Mouse (Mus musculus) kidney, postnatal 10 days (tissue): ENCODE results near the gene Lsamp.

Experiments used
- DNase-seq: peaks from one replicate; pipeline ENCODE4 v3.0.0; 2021; ENCODE audit warnings: mixed read lengths

The Lsamp gene

DNA sequence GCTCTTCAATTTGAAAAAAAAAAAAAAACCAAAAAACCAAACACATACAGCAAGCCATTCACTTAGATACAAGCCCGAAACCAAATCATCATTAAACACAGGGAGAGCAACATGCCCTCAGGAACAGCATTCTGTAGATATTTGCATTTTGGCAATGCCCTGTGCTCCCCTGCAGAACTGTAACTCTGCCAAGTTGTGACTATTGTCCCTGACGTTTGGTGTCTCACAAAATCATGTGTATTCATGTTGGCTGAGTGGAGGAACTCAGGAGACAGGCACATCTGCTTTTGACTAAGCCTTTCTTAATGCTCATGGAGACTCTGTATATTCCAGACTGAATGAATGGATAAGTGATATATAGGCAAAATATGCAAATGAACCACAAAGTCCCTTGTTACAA, 724.4 kb downstream of the Lsamp start:
- DNase-seq: no peak

DNA sequence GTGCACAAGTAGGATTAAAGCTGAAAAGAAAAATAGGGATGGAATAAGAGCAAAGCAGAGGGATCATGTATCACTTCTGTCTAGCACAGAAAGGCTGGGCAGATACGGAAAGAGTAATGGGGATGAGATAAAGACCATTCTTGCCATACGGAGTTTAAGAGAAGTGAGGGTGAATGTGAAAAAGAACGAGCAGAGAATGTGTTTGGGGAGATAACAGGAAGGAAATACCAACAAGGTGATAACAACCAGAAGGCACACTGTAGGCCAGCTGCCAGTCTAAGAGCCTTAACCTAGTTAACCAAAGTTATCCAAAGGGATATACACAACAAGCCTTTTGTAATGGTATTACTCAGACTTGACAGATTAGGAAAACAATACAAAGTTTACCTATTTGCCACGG, 725.4 kb downstream of the Lsamp start:
- DNase-seq: no peak

DNA sequence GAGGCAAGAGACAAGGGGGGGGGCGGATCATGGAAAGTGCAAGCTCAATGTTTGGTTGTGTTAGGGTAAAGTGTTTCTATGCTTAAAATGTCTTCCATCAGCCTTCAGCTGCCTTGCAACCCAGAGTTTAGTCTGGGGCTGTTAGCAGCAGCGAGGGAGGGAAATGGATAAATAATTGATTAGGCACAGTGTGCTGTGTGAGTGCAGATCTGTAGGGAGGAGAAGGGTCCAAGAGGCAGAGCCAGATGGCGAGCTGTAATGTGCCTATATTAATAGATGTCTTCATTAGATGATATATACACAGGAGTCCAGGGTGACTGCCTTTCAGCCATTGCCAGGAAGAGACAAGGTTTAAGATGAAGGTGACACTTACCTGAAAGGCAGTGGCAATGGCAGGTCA, 725.9 kb downstream of the Lsamp start:
- DNase-seq: no peak

DNA sequence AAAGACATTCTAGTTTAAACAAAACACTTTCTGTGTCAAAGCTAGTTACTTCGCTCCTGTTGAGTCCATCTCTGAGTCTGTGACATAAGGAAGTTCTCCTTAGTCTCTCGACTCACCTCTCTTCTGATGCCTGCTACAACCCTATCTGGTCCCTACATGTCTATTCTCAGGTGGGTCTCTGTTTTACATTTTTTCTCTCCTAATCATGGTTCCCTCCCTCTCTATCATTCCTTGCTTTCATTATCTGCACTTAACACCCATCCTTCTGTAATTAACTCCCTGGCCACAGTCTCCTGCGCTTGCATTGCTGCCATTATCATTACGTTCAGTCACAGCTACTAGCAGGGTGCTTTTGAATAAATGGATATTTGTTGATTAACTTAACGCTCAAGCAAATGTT, 726.3 kb downstream of the Lsamp start:
- no peak for DNase-seq

DNA sequence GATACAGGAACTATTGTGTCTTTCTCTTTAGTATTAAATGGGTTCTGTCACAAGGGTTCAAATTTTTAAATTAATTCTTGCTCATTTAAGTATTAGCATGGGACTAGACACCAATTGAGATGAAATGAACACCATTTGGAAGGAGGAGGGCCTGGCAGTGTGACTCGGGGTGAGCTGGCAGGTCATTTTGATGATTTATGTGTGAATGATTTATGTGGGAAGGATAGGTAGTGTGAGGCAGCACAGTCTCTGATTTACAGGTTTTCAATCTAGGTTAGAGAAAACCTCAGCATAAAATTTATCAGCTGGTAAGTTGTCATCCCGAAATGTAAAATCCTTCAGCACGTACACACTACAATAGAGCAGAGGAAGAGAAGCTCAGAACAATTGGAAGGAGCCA, 729.6 kb downstream of the Lsamp start:
- no peak for DNase-seq

DNA sequence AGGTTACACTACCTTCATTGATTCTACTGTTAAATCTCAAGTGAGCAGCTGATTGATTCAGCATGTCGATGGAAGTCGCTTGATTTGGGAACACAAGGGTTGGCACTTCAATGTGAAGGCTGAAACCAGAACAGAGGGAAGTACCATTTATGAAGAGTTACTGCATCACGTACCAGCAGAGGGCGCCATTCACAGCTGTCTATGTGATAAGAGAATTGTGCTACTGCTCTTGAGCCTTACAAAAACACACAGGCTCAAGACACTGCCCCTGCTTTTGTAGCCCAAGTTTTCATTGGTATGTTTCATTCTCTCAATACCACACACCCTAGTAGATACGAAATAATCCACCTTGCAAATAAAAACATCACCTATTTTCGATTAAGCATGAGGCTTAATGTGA, 754.9 kb downstream of the Lsamp start:
- peak; percentile 80 for DNase-seq

DNA sequence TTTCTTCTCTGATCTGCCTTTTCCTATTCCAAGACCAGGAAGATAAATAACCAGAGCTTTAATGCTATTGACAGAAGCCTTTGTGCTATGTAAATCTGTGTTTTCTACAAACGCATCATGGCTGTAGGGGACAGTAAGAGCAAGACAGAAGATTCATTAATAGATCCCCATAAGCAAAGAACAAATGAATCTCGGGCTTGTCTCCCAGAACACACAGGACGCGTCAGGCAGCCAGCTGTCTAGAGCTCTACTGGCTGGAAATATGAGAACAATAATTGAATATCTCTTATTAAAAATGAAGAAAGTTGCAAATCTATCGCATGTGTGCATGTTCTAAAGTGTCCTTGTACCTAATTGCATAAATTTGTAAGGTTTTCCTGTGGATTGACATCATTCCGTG, 755.6 kb downstream of the Lsamp start:
- DNase-seq: no peak

DNA sequence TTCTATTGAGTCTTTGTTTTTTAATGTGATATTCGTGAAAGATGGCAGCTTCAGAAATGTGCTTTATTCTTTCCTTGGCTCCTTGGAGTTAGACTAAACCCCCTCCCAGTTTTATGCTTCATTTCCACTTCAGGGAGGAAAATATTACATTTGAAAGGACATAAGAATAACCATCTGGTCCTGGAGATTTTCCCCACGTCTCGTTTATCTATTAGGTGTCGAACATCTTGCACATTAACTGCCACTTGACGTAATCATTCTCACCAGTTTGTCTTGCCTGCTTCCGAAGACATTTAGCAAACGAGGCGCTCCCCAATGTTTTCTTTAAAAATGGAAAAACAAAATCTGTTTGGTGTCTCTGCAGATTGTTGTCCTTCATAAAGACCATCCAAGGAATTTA, 756.1 kb downstream of the Lsamp start:
- DNase-seq: no peak

DNA sequence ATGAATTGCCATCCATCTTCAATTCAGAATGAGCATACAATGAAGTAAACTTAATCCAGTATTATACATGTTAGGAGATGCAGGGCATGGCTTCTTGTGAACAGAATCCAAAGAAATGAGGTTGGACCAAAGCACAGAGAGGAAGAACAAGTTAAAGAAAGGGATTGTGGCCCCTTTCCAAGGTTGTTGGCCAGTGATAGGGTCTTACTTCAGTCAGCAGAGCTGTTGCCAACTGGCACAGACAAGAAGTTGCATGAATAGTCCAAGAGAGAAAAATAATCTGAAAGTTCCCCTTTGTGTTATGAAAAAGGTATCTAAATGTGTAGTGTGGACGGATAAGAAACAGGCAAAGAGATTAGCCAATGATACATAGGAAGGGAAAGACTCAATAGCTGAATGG, 843.0 kb downstream of the Lsamp start:
- DNase-seq: no peak

DNA sequence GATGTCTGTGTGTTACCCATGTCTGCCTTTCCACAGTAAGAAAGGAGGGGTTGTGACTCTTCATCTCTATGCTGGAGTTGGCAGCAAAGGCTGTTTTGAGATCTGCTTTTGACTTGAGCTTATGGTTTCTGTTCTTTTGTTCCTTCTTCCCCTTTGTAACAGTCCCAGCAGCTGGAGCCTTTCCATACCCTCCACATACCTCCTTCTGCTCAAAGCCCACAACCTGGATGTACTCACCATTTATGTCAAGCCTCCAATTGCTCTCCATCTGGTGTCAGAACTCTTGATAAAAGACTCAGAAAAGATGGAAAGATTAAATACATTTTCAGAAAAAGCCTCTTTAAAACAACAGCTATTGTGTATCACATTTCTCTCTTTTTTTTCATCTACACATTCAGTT, 847.4 kb downstream of the Lsamp start:
- DNase-seq: no peak

DNA sequence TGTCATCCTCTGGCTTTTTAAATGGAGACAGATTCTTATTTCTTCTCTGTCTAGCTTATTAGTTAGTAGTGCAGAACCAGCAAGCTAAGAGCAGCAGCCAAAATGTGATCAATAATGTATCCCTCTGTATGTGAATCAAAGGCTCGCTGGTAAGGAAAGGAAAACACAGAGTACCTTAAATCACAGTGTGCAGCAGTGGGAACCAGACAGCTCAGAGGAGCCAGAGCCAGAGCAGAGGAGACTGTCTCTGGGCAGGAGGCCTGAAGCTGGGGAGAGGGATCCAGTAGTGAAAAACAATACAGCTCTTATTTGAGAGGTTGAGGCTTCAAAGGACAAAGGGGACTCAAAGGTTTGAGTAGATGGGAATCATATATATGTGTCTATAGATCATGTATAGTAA, 857.6 kb downstream of the Lsamp start:
- DNase-seq: no peak

DNA sequence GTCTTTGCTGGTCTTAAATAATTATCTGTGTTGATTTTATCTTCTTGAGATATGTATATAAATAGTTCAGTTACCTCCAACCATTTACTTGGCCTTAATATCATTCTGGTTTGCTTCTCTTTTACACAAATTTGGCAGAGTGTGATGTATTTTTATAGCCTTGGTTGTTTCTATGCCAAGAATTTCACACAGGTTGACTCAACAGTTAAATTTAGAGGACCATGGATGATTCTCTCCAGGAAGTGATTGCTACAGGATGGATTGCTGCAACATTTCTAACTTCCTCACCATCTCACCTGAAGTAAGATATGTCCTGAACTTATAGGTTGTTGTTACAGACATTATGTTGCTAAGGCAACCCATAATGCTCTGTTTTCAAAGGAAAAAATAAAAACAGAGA, 882.6 kb downstream of the Lsamp start:
- DNase-seq: no peak

DNA sequence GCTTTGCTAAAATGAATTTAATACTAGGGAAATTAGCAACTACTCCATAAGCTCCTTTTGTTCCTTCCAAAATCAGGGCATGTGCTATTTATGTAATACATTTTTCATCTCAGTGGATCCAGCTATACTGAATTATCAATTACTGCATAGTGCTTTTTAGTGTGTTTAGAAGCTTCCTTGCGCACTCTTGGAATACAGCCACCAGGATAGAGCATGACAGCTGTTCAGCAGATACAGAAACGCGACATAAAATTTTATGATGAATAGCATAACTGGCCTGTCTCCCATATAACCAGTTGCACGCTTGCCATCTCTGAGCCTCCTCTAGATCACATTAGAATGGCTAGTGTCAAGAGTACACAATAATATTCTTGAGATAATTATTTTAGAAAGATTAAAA, 894.1 kb downstream of the Lsamp start:
- peak; percentile 5 for DNase-seq

DNA sequence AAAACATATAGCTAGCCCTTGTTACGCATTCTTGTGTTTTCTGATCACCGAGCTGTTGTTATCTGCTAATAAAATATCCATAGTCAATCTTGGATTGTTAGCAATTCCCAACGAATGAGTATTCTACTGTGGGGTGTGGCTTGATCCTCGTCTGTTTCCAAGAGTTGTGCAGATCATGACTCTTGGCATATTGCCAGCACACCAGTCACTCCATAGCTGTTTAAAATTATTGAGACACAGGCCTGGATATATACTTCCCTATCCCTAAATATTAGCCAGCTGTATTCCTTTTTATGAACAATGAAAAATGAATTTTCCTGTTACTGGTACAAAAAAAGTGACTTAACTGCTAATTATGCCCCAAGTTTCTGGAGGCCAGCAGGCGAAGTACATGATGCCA, 897.8 kb downstream of the Lsamp start:
- no peak for DNase-seq

DNA sequence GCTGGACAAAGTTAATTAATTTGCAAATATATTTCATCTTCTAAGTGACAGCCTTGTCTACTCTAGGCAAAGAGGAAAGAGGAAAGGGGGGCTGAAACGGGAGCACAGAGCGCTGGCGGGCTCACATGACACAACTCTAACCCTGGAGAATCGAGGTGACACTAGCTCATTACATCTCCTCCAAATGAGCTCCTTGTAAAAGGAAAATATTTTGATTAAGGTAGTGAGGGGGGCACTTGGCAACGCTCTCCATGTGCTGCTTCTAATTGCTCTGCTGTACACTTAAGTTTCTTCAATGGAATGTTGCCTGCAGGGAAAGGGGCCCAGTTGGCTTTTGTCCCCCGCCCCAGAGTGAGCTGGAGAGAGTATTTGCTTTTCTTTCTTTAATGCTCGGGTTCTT, 907.2 kb downstream of the Lsamp start:
- no peak for DNase-seq

DNA sequence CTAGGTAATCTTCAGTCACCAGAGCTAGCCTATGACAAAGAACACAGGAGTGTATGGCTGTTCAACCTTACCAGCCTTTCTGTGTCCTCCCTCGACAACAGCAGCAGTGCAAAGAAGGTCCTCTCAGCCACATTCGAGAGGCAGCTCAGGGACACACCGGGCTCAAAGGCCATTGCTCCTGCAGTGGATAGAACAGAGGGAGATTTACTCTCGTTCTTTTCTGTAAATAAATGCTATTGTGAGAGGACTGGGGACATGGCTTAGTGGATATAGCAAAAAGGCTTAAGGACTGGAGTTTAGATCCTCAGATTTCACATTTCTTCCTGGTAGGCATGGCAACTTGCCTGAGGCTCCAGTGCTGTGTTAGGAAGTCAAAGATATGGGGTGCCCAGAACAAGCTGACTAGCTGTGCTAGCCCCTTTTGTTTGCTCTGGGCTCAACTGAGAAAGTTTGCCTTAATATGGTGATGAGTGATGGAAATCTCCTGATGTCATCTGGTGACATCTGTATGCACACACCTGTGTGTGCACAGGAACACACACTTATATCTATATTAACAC, 913.7 kb downstream of the Lsamp start:
- no peak for DNase-seq

DNA sequence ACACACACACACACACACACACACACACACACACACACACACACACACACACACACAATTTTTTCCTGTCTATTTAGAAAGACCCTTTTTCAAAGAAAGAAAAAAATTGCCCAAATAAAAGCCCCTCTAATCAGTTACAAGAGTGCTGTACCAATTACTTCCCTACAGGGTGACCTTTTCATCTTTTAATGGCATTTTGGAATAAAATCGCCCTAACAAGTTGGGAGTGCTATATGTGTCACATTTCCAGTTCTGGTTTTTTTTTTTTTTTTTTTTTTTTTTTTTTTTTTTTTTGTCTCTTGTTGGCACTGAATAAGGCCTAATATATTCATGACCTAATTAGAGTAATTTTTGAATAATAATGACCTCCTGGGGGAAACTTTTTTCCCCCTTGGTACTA, 923.7 kb downstream of the Lsamp start:
- no peak for DNase-seq

DNA sequence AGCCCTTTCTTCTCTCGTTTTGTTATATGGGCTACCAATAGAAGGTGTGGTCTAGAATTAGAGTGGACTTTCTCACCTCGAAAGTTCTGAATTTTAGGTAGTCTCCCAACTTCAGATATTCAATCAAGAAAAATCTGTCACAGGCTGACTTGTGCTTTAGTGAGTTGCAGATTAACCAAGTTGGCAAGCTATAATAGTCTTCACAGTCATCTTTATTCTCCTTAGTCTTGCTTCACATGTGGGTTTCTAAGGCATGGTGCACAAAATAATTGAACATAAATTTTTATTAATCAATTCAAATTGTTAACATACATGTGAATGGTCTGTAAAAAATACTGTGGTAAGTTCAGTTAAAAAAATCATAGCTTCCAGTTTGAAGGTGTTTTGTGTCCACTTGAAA, 930.0 kb downstream of the Lsamp start:
- DNase-seq: no peak

DNA sequence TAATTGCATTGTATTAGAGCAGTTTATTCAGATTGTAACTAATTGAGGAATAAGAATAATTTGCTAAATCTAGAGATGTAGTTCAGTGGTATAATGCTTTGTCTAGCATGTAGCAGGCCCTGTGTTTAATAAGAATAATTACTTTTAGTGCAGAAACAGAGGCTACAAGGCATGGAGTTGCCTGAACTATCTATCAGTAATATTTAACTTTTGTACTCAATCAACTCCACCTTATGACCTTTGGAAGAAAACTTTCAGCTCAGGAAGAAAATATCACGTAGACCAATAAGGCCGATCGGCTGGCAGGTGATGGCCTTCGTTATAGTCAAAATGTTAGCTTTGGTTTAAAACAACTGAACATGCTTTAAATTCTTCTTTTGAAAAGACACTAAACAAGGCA, 946.4 kb downstream of the Lsamp start:
- no peak for DNase-seq

DNA sequence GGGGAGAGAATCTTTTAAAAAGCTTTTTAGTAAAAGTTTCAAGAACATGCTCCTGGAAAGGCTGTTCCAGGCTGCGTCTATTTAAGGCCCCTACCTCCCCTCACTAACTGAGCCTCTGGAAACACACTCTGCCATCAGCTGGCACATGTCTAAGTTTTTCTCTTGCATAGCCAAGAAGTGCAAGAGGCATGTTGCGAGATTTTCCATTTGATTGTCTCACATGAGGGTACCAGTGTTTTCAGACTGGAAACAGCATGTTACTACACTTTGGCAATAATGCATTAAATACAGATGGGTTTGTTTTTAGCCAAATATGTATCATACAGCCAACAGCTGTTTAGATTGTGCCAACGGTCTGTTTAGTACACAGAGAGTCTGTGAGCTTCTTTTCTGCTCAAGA, 958.1 kb downstream of the Lsamp start:
- DNase-seq: no peak

DNA sequence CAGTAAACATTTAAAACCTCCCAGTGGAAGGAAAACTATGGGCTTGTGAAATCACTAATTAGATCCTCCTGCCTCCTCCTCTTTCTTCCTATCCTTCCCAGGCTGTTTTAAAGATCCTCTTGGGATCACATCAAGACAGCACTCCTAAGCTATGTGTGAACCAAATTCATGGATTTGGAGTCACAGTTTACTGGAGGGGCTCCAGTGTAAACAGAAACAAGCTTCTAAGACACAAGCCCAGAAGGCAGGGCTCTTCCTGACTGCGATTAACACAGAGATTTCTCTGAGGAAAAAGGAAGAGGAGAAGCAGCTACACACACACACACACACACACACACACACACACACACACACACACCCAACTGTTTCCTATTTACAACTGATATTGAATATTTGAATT, 961.7 kb downstream of the Lsamp start:
- peak; percentile 34 for DNase-seq

DNA sequence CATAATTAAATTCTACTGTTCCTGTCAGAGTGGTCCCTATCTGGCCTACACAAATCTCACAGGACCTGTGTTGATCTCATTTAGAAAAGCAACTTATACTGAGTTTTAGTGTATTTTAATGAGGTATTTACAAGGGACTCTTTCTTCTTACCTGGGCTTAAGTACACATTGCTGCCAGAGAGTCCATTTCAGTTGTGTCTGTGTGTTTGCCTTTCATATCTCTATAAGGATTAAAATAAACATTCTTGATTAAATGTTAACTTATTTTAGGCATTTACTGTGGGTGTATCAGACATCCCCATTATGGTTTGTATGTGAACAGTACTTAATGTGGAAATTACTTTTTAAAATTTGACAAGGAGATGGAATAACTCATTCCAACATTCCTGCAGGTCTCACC, 963.9 kb downstream of the Lsamp start:
- DNase-seq: no peak

DNA sequence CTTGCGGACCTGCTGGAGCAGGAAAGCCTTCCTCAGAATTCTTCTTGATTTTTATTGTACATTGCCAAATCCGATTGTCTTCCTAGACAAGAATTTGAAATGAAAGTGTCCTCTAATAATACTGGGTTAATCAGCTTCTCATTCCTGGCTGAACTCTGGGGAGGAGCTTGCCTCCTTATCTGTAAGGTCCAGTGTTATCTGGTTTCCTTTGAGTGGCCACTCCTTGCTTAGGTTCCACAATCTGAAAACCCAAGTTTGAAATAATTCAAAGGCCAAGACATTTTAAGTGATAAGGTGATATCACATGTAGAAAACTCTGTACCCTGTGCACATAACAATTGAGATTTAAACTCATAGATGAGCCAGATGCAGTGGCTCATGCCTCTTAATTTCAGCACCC, 975.0 kb downstream of the Lsamp start:
- no peak for DNase-seq

DNA sequence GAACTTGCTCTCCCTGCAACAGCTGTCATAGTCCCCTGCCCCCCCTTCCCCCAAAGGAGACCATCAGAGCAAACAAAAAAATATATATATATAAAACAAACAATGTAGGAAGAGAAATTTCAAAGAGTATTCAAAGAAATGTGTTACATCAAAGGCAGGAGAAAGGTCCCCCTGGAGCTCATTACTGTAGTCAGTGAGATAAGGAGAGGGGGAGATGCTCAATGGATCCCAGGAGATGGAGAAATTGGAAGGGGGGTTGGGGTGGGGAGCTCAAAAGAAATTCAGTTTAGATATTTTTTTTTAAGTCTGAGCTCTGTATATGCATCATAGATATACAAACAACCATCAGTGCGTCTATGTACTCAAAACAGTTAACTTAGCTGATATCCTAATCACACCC, 976.4 kb downstream of the Lsamp start:
- no peak for DNase-seq

DNA sequence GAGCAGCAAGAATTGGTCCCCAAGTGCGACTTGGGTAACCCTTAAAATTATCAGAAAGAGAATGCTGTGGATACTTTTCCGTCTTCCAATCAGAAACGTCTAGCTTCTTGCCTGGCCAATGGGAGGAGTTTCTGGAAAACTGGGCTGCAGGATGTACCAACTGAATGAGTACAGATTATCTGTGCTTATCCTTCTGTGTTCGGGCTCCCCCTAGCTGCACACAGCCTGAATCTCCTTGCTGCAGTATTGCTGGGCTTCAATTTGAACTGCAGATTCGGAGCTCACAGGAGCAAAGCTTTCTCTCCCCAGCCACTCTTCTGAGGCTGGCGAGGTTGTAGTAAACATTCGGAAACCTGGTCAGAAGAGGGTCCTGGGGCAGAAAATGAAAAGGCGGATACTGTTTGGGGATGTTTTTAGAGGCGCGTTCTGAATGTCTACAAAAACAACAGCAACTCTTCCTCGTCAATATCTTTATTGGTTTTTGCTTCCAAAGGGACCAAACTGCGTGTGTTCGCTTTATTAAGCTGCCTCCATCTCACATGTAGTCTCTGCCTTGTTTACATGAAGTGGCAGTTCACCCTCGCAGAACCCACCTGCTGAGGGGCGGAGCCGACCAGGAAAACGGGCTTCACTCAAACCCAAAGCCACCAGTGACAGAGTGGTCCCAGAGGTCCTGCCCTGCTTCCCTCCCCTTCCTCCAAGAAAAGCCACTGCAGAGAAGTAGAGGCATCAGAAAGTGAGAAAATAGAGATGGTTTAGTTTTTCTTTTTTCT, 984.1 kb downstream of the Lsamp start:
- peak; percentile 86 for DNase-seq
